Mouse (Mus musculus): ENCODE results near the gene Pard3.
A peak's percentile ranks its signal among the peaks of the same experiment; 100 is the strongest.
"Not testable (repeated sequence)": the region's sequence is repeated elsewhere in the genome, so short reads cannot be mapped to it uniquely, and the experiment has no call there.

The Pard3 gene

DNA sequence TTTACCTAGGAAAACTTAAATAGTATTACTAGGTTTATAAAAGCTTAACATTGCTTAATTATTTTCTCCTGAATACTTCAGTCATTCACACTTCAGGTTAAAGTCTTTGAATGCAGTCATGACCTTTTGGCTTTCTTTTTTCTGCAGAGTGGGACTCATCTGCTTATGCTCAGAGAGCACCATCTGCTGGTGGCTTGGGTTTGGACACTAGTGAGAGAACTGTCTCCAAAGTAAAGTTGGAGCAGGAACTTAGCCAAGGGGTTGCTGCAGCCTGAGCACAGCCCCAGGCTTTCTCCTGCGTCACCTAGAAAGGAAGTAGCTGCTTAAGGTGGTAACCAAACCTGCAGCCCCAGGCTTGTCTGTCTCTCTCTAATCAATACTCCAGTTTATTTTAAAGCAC, 75.5 kb downstream of the Pard3 start:
- DNase-seq (ENCODE audit: low read depth) = peak; percentile 58

DNA sequence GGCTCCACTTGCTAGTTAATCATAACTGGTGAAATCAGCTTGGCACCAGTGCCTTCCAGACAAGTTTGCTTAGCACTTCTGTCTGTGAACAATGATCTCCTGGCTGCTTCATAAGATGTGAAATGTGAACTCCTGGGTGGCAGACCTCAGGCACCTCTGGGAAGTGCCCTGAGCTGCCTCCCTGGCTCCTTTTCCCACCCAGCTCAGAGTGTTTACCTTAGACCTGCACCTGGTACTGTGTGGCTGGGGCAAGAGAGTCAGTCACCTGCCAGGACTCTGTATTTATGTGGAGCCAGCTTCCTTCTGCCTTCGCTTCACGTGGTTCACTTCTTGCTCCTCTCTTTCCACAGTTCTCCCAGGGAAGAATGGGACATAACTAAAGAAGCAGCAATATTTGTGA, 77.3 kb downstream of the Pard3 start:
- DNase-seq (ENCODE audit: low read depth) = no peak

DNA sequence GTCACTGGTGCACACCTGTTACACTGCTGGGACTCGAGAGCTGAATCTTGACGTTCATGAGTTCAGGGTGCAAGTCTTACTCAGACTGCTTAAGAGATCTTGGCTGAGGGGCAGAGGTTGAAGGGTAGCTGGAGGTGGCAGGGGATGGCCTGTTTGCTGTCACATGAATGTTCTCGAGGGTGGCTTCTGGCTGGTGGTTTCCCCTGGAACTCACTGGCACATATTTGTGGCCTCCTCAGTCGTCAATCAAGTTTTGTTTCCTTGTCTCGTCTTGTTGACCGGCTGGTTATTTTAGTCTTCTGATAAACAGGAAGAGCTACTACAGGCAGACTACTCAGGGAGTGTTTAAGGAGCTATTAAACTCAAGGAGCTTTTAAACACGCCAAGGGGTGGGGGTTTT, 79.9 kb downstream of the Pard3 start:
- DNase-seq (ENCODE audit: low read depth) = no peak

DNA sequence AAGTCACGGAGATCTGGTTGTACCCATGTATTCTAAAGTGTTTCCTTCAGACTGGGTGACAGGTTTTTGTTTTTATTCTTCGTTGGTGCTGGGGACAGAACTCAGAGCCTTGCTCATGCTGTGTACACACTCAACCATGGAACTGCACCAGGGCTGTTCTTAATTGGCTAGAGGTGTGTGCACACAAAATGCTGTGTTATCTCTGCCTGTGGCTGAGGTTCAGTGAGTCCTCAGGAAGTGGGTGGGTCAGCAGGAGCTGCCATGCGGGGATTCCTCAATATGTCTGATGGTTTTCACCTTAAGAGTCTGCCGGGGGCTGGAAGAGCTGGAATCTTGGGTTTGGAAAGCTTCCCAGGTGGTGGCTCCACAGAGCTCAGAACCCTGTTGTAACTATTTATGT, 80.9 kb downstream of the Pard3 start:
- DNase-seq (ENCODE audit: low read depth) = no peak

DNA sequence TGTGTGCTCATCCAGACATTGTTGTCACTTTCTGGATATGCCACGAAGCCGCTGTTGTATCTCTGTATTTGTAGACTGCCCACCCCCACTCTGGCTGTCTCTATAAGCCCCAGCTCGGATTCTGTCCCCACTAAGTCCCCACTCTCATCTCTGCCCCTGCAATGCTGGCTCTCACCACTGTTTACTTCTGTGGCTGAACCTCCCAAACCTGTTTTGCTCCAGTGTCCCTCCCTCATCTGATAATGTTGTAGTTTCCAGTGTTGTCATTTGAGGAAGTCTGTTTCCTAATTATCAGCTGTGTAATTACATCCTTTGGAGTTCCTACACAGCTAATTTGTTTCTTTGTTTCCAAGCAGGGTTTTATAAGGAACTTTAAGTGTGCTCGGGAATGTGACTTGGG, 81.4 kb downstream of the Pard3 start:
- DNase-seq (ENCODE audit: low read depth) = no peak

DNA sequence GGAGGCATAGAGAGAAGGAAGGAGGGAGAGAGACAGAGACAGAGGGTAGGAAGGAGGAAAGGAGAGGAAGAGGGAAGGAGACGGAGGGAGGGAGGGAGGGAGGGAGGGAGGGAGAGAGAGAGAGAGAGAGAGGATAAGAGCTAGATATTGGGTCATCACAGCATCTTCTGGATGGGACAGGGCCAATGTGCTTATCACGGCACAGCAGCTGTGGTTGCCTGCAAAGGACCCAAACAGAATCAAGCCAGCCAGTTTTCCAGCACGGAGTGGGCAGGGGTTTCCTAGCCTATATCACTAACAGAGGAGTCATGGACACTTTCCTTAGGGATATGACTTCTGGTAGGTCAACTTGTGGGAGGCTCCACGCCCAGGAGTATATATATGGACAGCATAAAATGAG, 82.4 kb downstream of the Pard3 start:
- DNase-seq (ENCODE audit: low read depth) = no peak

DNA sequence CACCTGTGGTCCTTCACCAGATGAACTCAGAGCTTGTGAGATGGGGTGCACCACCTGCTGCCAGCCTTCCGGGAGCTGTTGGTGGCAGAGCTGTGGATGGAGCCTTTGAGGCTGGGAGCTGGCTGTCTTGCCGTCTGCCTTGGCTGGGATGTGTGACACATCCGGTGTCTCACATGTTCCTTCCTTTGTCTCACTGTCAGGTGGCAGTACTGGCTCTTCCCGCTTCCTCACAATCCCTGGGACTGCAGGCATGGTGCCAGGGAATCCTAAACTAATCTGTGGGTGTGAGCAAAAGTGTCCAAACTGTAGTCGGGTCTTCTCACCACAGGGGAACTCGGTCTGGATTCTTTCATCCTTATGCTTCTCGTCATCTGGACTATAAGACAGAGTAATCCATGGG, 85.1 kb downstream of the Pard3 start:
- DNase-seq (ENCODE audit: low read depth) = no peak

DNA sequence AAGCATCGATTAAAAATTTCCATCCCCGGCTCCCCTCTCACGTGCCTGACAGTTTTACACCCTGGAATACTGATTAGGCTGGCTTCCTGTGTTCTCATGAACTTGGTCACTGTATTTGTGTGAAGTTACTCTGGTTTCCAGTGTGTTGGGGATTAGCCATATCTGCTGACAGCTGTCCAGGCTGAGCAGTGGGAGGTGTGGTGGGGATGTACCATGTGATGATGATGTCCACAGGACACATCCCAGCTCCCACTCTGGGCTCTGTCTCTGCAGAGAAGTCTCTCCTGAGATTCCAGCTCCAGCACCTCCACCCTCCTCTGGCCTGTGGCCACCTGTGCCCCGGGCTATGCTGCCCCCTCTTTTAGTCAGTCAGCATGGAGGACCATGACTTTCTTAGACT, 87.0 kb downstream of the Pard3 start:
- DNase-seq (ENCODE audit: low read depth) = no peak

DNA sequence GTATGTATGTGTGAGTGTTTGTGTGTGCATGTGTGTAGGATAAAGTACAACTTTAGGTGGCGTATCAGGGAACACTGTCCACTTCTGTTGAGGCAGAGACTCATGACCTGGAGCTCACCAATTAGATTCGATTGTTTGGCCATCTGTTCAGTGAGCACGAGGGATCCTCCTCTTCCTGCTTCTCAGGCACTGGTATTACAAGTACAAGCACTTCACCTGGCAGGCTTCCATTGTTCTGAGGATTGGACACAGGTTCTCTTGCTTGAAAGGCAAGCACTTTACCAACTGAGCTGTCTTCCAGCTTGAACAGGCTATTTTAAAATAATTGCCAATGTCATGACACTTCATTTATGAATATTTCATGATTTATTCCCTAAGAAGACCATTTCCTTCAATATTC, 88.0 kb downstream of the Pard3 start:
- no peak for DNase-seq (ENCODE audit: low read depth)

DNA sequence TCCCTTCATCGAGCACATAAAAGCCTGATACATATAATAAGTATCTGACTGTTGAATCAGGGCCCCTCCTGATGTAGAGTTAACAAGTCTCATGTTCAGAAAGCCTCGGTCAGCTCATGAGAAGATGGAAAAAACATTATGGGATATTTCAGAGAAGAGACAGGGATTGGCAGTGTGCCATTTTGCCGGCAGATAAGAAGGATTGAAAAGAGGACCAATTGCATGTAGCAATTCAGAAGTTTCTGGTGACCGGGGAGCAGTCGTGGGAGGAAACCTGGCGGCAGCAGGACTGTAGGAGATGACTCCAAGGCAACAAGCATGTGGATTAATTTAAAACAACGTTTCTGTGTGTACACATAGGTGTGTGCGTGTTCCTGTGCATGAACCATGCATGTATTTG, 93.4 kb downstream of the Pard3 start:
- DNase-seq (ENCODE audit: low read depth) = no peak

DNA sequence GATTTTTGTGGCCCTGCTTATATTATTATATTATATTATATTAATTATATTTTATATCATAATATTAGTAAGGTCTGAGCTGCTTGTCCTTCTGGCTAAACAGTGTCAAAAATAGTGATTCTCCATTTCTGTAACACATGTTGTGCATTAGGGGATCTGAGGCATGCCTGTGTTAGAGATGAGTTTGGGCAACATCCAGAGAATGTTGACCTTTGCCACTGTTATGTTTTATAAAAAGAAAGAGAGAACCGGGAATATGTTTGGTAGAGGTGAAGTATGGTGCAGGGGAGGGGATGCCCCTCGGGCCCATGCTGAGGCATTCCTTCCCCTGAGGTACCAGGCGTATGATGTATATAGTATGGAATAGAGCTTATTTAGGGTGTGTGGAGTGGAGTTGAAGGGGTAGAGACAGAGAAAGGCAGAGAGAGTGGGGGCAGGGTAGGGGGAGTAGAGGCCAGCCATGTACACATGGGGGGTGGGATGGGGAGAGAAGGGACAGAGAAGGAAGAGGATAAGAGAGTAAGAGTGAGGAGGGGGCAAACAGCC, 95.8 kb downstream of the Pard3 start:
- DNase-seq (ENCODE audit: low read depth) = no peak

DNA sequence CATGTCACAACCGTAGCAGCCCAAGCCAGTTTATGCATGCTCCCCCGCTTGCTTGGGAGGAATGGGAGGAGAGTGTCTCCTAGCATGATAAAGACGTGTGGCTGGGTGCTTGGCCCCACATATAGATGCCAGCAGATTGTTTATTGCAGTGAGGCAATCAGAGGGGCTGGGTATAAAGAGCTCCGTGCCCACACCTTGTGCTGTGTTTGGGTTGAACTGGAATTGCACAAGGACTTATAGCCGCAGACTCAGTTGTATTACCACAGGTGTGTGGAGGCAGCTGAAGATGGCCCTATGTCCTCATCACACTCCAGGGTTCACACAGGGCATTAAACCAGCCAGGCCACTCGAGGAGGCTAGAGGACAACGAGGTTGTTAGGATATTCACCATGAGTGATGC, 98.2 kb downstream of the Pard3 start:
- no peak for DNase-seq (ENCODE audit: low read depth)

DNA sequence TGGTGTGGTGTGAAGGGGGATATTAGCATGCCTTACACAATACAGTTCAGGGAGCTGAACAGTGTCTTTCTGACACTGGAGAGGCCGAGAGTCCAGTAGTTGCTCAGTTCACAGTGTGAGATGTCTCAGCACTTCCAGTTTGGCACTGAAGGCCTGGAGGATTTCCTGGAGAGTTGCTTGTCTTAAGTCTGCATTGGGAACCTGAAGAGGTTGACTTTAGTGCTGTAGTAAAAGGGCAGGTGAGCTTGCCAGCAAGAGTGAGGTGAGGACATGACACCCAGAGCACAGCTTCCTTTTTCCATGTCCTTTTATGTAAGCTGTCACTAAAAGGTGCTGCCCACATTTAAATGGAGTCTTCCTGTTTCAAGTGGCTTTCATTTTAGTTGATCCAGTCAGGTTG, 99.1 kb downstream of the Pard3 start:
- no peak for DNase-seq (ENCODE audit: low read depth)

DNA sequence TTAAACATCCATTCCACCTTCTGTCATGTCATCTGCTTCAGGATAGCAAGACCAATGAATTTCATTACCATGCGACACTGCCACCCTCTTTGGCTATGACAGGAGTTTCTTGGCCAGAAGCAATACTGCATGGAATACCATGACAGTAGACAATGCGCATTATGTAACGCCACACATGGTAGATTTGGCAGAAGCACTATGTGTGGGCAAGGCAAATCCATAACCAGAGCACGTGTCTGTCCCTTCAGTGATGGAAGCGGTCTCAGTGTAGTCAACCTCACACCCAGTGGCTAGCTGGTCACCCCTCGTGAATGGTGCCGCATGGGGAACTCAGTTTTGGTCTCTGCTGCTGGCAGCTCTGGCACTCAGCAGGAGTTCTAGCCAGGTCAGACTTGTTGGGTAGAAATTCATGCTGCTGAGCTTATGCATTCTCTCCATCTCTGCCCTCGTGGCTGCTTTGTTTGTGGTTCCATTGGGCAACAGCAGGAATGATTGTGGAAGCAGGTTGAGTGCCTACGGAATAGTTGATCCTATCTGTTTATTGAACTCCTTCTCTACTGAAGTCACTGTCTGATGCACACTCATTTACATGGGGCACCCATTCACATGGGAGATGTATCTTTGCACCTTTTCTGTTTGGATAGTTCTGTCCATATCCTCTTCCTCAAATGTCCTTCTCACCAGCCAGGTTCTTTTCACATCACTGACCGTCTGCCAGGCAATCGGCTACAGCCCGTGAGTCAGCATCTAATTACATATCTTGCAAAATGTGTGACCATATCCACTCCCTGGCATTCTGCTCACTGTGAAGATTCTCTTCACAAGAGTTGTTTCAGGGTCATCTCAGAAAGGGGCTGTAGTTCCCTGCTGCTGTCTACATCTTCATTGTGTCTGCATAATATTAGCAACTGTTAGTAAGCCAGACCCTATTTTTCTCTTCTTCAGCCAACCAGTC, 100.9 kb downstream of the Pard3 start:
- DNase-seq (ENCODE audit: low read depth) = no peak

DNA sequence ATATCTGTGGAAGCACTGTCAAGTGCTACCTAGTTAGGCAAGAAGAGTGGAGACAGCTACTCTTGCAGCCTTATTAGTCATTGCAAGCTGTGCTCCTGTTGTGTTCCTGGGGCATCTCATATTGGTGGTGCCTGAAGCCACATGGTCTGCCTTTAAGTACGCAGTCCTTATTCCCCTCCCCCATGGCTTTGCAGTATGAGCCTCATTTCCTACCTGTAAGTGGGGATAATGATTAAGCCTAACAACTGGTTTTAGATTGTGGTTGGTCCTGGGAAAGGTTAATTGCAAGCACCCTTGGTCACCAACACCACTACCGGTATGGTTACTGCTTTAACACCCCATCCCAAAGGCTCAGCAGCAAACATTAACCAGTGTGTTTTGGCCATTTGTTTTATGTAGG, 104.8 kb downstream of the Pard3 start:
- no peak for DNase-seq (ENCODE audit: low read depth)

DNA sequence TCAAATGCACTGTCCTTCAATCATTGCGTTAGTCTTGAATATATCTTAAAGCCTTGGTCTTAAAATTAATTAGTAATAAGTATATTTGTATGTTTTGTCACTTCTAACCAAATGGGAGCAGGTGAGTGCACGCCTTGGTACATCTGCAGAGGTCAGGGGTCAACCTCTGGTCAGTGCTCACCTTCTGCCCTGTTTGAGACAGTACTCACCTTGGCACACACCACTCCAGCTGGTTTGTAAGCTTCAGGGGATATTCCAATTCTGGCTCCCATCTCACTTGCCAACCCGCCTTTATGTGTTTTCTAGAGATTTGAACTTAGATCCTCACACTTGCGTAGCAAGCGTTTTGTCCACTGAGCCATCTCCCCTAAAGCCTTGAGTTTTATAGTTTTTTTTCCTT, 105.7 kb downstream of the Pard3 start:
- no peak for DNase-seq (ENCODE audit: low read depth)

DNA sequence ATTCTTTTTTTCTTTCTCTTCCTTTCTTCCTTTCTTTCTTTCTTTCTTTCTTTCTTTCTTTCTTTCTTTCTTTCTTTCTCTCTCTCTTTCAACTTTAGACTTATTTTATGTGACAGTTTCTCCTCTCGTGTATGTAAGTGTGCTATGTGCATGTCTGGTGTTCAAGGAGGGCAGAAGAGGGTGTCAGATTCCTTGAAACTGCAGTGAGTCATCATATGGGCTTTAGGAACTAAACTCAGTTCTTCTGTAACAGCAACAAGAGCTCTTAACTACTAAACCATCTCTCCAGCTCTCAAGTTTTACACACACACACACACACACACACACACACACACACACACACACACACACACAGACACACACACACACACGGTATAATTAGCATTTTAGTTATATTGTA, 106.7 kb downstream of the Pard3 start:
- not testable (repeated sequence) for DNase-seq (ENCODE audit: low read depth)

DNA sequence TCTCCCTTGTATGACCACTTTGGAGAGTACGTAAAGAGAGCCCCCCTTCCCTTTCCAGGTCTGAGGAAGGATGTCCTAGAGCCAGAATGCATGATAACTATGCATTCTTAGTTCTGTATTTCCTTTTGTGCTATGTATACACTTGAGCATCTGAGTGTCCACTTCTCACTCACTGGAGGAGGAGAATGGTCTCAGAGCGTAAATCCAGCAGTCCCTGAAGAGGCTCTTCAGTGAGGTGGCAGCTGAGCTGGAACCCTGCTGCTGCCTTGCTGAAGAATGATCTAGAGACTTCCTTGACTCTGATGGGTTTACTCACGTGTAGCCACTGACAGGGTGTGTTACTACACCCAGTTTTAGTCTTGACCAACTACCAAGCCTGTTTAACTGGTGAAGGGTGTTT, 107.2 kb downstream of the Pard3 start:
- no peak for DNase-seq (ENCODE audit: low read depth)

DNA sequence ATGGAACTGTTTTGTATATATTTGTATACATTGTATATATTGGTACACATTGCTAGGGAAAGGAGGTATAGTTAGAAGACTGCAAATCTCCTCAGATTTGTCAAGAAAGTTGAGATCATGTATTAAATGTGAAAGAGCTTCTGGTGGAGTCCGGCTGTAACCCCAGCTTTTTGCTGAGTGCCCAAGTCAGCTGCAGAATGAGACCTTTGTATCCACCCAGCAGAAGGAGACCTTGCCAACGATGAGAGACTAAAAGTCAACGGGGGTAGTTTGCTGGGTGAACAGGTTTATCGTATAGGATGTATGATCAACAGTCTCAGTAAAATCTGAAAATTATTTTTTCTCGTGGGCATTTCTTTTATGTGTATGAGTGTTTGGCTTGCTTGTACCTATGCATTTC, 109.8 kb downstream of the Pard3 start:
- no peak for DNase-seq (ENCODE audit: low read depth)

DNA sequence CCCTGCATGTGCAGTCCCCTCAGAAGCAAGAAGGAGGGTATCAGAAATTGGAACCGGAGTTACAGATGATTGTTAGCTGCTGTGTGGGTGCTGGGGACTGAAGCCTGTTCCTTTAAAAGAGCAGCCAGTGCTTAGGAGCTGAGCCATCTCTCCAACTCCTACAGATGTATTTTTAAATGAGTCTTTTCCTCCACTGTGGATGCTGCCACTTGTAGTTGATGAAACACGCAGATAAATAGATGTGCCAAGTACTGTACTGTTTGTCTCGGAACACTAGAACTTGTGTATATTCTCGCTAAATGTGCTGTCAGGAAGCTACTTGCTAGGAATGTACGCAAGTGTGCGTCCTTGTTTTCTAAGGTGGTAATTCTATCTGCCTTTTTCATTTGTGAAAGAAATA, 110.7 kb downstream of the Pard3 start:
- no peak for DNase-seq (ENCODE audit: low read depth)

DNA sequence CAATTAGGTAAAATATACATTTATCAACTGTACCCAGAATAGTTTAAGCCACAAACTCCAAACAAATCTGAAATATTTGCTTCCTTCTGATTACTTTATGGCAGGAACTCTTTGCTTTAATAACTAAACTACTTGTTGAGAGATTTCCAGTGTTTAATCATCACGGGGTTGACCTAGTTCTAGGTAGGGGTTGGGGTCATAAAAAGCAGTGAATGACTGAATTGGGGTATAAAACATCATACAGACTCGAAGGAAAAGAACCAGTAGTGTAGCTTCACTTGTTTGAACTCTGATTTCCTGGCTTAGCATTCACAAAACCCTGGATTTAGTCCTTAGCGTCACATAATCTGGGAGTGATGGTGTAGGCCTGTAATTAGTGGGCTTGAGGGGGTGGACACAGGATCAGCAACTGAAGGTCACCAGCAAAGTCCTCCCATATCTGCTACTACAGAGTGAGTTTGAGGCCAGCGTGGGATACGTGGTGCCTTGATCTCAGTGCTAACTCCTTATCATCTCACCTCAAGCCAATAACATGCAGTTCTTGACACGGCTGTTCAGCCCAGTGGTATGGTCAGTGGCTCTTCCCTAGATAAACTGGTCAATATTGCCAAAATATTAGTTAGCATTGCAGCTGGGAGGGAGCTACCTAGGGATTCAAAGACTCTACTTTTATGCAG, 111.6 kb downstream of the Pard3 start:
- no peak for DNase-seq (ENCODE audit: low read depth)

DNA sequence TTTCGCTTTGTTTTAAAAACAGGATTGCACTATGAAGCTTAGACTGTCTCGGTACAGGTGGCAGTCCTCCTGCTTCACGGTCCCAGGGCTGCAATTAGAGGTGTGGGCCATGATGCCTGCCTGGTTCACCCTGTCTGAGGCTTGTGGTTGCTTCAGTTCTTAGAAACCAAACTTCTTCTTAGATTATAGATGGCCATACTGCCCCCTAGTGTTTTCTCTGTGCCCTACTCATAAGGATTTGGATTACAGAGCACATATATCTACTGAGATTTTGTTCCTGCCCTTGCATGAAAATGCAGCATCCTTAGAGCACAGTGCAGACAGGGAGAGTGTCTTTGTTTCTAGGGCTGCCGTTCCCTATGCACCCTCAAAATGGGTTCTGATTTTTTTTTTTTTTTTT, 114.9 kb downstream of the Pard3 start:
- DNase-seq (ENCODE audit: low read depth) = no peak

DNA sequence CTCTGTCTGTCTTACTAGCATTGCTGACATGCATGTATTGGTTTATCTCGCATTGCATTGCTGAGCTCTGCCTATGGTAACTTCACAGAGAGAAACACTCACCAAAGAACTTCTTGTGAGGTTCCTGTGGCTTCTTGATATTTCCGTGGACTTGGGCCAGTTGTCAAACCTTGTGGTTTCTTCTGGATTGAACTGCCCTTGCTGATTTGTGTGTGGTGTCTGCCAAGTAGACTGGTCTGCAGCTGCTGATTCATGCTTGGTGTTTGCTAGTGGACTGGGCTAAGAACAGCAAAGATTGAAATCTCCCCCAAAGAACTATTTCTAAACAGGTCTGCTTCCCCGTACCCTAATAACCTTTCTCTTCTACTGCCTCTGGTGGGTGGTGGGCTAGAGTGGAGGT, 117.6 kb downstream of the Pard3 start:
- peak; percentile 94 for DNase-seq (ENCODE audit: low read depth)
